Mouse (Mus musculus) MN1 (cell line): ENCODE results near the gene Armh4.
A peak's percentile ranks its signal among the peaks of the same experiment; 100 is the strongest.
"Not testable (repeated sequence)": the region's sequence is repeated elsewhere in the genome, so short reads cannot be mapped to it uniquely, and the experiment has no call there.

Experiments used
- DNase-seq: peaks from one replicate; pipeline ENCODE4 v3.0.0-alpha.2; 2016; ENCODE audit warnings: low spot score

Gene Armh4

GRCm38 (mm10) chr14:49782715-49783531 is at the start of gene Armh4:
TSS of gene Armh4 (minus strand) at chr14:49783383.
- DNase-seq, result peak; percentile 81

DNA sequence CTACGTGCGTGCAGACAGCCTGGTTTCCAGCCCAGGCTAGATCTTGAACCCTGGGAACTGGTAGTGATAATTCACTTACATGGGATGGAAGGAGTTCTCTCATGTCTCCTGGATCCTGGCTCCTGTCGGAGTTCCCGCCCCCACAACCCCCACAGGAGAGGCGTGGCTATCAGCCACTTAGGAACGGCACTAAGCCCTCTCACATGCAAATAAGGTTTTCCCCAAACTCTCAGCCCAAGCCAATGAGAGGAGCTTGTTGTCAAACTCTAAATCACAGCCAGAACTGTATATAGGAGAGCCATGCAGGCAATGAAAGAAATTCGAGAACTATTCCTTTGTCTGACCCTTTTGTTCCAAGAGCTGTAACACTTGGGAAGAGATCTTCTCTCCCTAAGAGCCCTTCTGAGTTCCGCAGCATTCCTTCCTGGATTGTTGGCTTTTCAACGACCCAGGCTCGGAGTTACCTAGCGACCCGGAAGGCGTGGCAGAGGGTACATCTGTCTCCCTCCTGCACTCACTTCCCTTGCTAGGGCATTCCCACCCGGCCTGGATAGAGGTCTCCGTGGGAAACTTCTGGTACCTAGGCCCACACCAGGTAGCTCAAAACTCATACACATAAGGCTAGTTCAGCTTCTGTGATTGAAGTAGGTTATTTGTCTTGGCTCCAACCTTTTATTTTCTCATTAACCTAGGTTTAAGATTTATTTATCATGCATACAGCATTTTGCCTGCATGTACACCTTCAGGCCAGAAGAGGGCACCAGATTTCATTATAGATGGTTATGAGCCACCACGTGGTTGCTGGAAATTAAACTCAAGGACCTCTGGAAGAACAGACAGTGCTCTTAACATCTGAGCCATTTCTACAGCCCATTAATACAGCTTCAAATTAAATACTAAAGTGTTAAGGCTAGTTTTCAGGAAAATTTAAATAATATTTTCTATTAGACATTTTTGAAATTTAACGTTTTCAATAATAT is 46.3 kb upstream of the Armh4 start:
- no peak for DNase-seq

DNA sequence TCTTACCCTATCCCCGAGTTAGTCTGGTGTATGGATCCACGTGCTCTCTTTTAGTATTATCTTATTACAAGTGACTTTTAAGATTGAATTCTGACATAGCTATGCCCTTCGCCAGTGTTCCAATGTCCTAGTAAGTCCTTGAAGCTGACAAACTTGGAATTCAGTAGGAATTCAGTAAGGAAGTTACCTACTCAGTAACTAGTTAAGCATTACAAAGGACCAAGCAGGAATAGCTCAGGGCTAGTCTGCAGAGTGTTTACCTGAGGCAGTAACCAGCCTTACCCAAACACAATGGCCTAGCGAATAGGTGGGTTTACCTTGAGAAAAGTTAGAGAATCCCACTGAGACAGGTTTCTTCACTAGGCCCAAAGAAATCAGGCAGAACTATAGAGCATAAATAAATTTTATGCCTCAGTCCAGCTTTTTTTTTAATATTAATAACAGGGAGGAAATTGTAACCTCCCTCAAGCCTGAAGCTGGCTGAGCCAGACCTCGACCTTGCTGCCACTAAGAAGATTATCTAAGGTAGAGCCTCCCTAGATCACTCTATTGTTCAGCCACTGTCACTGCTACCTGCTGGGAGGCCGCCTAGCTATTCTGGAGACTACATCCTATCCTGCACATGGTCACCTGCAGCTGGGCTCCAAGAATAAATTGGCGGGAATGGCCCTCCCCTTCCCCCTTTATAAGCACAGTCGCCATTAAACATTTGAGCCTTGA is 36.7 kb upstream of the Armh4 start:
- not testable (repeated sequence) for DNase-seq

DNA sequence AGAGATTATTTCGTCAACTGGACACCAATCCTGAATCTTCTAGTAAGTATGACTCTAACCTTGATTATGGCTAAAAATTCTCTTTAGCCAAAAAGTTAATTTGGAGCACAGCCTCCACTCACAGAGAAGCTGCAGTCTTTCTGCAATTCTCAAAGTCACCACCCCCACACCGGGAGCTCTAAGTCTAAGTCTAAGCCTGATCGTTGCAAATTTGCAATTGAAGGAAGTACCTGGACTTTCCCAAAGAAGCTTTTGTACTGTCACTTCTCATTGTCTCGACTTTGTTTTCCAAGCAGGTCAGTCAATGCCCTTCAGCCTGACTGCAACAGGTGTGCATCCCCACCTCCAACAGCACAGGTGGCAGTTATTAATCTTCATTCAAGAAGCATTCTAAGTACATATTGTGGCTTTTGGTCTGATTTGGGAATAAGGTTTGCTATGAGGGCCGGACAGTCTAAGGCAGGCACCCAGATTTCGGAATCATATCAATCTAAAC is 35.6 kb upstream of the Armh4 start:
- DNase-seq, result not testable (repeated sequence)

- not testable (repeated sequence) for DNase-seq
Observed at GRCm38 (mm10) chr14:49812966-49813365, 29.8 kb upstream of the Armh4 start.

GRCm38 (mm10) chr14:49805051-49805450 is 21.9 kb upstream of the Armh4 start:
- DNase-seq, result not testable (repeated sequence)

GRCm38 (mm10) chr14:49801444-49801843 is 18.3 kb upstream of the Armh4 start:
- DNase-seq, result peak; percentile 45

DNA sequence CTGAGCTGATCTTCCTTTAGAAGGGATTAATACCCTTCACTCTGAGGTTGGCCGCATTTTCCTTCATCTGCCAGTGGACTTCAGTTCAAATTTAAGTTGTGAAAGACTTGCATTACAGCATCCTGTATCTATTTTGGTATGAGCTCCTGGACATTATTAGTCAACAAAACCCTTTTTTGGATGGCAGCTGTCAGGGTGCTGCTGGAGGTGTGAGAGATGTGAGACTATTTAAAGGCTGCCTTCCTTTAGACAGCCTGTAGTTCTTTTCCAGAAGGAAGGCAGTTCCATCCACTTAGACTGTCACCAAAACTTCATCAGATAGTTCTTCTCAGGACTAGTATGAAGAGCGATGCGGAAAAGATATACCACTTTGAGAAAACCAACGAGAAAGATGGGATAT is 10.8 kb upstream of the Armh4 start:
- no peak for DNase-seq

DNA sequence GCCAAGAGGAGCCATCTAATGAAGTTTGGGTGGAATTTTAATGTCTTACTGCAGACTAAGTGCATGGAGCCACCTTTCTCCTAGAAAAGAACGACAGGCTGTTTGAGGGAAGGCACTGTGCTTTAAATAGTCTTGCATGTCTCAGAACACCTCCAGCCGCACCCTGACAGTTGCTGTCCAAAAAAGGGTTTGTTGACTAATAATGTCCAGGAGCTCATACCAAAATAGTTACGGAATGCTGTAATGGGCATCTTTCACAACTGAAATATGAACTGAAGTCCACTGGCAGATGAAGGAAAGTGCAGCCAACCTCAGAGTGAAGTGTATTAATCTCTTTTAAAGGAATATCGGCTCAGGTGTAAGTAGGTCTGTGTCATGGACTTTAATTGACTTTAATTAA is 7.4 kb upstream of the Armh4 start:
- DNase-seq, result no peak

GRCm38 (mm10) chr14:49785793-49786192 is 2.6 kb upstream of the Armh4 start:
- DNase-seq, result peak; percentile 62

DNA sequence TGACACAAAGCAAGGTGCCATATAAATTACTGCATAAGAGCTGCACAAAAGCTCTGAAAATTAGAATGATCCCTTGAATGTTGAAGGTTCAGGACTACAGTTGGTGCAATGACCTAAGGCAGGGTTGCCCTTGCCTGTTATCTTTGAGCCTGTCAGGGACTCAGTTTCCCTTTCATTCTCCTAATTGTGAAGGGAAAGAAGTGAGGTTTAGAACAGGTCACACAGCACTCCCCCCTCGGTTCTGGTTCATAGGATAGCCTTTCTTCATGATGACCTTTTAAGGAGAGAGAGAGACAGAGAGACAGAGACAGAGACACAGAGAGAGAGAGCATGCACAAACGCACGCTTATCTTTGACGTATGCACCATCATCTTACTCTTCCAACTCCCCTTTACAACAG is 683 bp upstream of the Armh4 start:
- DNase-seq, result no peak

DNA sequence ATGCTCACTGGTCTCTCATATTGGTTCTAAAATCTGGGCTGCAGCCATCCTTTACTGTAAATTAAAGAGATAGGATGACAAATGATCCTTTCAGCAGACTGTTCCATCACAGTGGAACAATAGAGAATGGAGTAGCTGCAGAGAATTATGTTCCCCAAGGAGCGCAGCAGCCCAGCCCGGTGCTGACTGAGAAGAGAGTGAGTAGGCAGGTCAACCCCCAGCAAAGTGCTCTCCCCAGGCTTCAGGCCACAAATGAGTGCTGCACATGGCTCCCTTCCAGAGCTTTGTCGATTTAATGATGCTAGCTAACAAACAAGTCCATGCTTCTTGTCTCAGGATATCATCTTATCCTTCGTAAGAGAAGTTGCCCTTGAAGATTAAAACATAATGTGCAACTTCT is 2.8 kb downstream of the Armh4 start:
- peak; percentile 20 for DNase-seq

GRCm38 (mm10) chr14:49777539-49777938 is 5.6 kb downstream of the Armh4 start:
- not testable (repeated sequence) for DNase-seq

GRCm38 (mm10) chr14:49771746-49772145 is 11.4 kb downstream of the Armh4 start:
- DNase-seq, result no peak

- no peak for DNase-seq
Observed at GRCm38 (mm10) chr14:49766601-49767000, 16.6 kb downstream of the Armh4 start.

GRCm38 (mm10) chr14:49755845-49756244 is 27.3 kb downstream of the Armh4 start:
- no peak for DNase-seq

DNA sequence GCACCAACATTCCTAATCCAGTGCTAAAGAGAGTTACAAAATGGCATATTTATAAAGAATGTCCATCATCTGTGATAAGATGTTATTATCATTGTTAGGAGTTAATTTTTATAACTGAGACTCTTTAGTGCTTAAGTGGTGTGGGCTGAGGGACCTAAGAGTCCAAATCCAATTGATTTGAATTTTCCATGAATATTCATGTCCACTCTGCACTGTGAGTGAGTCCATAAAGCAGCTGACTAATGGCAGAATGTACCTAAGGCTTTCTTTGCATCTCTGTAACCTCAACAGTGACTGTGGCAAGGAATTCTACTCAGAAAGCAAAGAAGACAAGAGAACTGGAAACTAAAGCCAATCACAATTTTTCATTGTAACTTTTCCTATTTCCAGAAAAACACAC is 30.6 kb downstream of the Armh4 start:
- DNase-seq, result no peak

DNA sequence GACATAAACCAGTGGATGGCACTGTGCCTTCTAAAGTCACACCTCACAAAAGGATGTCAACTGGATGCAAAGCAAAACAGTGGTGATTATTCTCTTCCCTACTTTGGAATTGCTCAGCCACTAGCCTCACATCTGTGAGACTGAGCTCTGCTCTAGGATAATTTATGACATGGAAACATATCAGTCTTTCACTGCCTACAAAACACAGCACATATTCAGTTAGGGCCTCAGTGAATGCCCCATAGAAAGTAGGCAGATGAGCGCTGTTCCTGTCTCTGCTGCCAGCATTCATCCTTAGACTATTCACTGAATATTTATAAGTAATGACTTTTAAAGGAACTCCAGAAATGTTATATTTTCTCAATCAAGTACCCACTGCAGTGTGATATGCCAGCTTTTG is 37.3 kb downstream of the Armh4 start:
- no peak for DNase-seq

DNA sequence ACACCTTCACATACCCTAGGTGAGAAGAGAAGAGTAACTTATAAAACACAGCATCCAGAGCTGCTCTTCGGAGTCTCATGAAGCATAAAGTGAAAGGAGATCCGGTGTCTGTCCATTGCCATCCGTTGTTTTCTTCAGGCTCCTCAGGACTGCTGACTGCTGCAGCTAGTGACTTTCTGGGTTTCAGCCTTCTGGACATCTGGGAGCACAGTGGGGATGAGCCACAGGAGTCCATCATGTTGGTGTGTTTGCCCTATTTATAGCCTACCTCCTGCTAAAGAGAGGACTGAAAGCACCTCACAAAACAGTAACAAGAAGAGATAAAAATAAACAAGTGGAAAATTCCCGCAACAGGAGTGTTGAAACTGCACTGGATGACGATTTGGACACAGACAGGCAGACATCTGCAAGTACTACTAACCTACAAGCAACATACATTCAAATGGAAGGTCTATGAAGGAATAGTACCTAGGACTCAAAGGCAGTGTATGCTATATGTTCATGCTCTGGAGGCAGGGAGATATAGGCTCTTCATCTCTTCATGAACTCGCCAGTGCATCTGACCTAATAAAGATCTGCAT is 39.1 kb downstream of the Armh4 start:
- no peak for DNase-seq

GRCm38 (mm10) chr14:49739328-49739727 is 43.9 kb downstream of the Armh4 start:
- no peak for DNase-seq

GRCm38 (mm10) chr14:49738441-49739088 is 44.6 kb downstream of the Armh4 start:
- no peak for DNase-seq
